Mouse (Mus musculus) heart, embryonic 11.5 days (tissue): ENCODE measurements around the gene Cep95. TPM values are rescaled to one million over a fixed set of nuclear protein-coding genes. Genes with fewer than 3 reads are reported as not detected.

Source experiments
- ATAC-seq: fragments of 200-750 bp; cut with Nextera tagmentation; replicated peaks from 2 replicates; pipeline ENCODE4 v1.8.0; 2017; ENCODE audit warnings: moderate library complexity; ENCODE audit not compliant: insufficient number of reproducible peaks, low FRiP score, low TSS enrichment
- H3K27ac ChIP-seq: fragments of 300-500 bp; sonication (generic); 2 replicates; pipeline ENCODE4 v1.5.1; 2014; ENCODE audit warnings: mild to moderate bottlenecking, low read depth, low read length
- H3K27me3 ChIP-seq: fragments of 300-500 bp; sonication (generic); 2 replicates; pipeline ENCODE4 v1.6.1; 2014; ENCODE audit warnings: mild to moderate bottlenecking, low read length, mixed read lengths; ENCODE audit not compliant: control insufficient read depth, insufficient read depth
- H3K36me3 ChIP-seq: fragments of 300-500 bp; sonication (generic); 2 replicates; pipeline ENCODE4 v1.6.1; 2014; ENCODE audit warnings: mild to moderate bottlenecking, low read length, moderate library complexity, mixed read lengths; ENCODE audit not compliant: control insufficient read depth, insufficient read depth
- H3K4me1 ChIP-seq: fragments of 300-500 bp; sonication (generic); 2 replicates; pipeline ENCODE4 v1.6.1; 2014; ENCODE audit warnings: low read length; ENCODE audit not compliant: control insufficient read depth, insufficient read depth
- H3K4me2 ChIP-seq: fragments of 300-500 bp; sonication (generic); 2 replicates; pipeline ENCODE4 v1.6.1; 2014; ENCODE audit warnings: mild to moderate bottlenecking, moderate library complexity
- H3K4me3 ChIP-seq: fragments of 300-500 bp; sonication (generic); 2 replicates; pipeline ENCODE4 v1.5.1; 2014; ENCODE audit warnings: low read depth, low read length
- H3K9ac ChIP-seq: fragments of 300-500 bp; sonication (generic); 2 replicates; pipeline ENCODE4 v1.6.1; 2014; ENCODE audit warnings: mild to moderate bottlenecking, low read depth, low read length, moderate library complexity
- H3K9me3 ChIP-seq: fragments of 300-500 bp; sonication (generic); replicated peaks from 2 replicates; pipeline ENCODE4 v1.6.1; 2016; ENCODE audit warnings: low read length; ENCODE audit not compliant: control insufficient read depth
- WGBS: fragments of 180-500 bp; shearing (Covaris S2); extraction: QIAGEN DNeasy Blood & Tissue Kit; methylation state at CpG from one replicate; pipeline ENCODE4 v1.1.7; 2014; ENCODE audit not compliant: insufficient replicate concordance; 5-methylcytosine and 5-hydroxymethylcytosine counted together
- polyA plus RNA-seq: library from polyadenylated mRNA; unstranded; fragments of >200 nt; fragmentation: Nextera tagmentation; extraction: Ambion mirVana; gene quantifications from 2 replicates; pipeline ENCODE4 v1.2.1, GENCODE M21; 2014

The Cep95 gene
- polyA plus RNA-seq, 1 experiment from 2014 or later, result 17.0 TPM

- ATAC-seq, result no peak
- H3K27me3 ChIP-seq, result no peaks in the 10 kb centered on the region
- H3K9me3 ChIP-seq, result no peaks in the 10 kb centered on the region
- peaks cover 25% of the 10 kb centered on the region for H3K36me3 ChIP-seq
- no peak overlapping the region for H3K4me2 ChIP-seq
- H3K4me1 ChIP-seq, result peaks cover 19% of the 10 kb centered on the region
- H3K4me3 ChIP-seq, result no peak overlapping the region
- H3K9ac ChIP-seq, result no peak overlapping the region
- 75% methylated on average over 14 of the region's 14 CpGs for WGBS
- no peak overlapping the region for H3K27ac ChIP-seq
Measured at GRCm38 (mm10) chr11:106814601-106815320, 25.7 kb downstream of the Cep95 start.

DNA sequence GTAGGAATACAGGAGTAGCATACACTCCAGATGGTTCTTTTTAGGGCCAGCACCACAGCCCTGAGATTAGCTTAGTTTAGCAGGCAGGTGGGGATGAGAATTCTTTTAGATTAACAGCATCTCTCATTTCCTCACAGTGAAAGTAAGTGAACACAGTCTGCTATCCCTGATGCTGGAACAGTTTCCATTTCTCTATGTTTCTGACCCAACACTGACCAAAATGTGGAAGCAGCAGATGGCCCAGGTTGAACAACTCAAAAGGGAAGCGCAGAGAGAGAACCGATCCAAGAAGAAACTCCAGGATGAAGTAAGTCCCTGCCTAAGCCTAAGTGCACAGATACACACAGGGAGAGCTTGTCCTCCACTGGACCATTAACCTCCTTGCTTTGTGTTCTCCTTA, 26.3 kb downstream of the Cep95 start:
- ATAC-seq, result no peak
- no peaks in the 10 kb centered on the region for H3K9me3 ChIP-seq
- no peaks in the 10 kb centered on the region for H3K27me3 ChIP-seq
- 100% methylated on average over 2 of the region's 2 CpGs for WGBS
- no peak overlapping the region for H3K4me3 ChIP-seq
- H3K9ac ChIP-seq, result no peak overlapping the region
- no peak overlapping the region for H3K4me2 ChIP-seq
- H3K4me1 ChIP-seq, result peaks cover 19% of the 10 kb centered on the region
- peaks cover 26% of the 10 kb centered on the region for H3K36me3 ChIP-seq
- no peak overlapping the region for H3K27ac ChIP-seq

GRCm38 (mm10) chr11:106815761-106816160, 26.7 kb downstream of the Cep95 start:
- peaks cover 24% of the 10 kb centered on the region for H3K36me3 ChIP-seq
- no peak overlapping the region for H3K27ac ChIP-seq
- no peak overlapping the region for H3K4me2 ChIP-seq
- no peak overlapping the region for H3K9ac ChIP-seq
- no peak for ATAC-seq
- H3K9me3 ChIP-seq, result no peaks in the 10 kb centered on the region
- no peaks in the 10 kb centered on the region for H3K27me3 ChIP-seq
- H3K4me1 ChIP-seq, result peaks cover 19% of the 10 kb centered on the region
- H3K4me3 ChIP-seq, result no peak overlapping the region
- 60% methylated on average over 2 of the region's 2 CpGs for WGBS

DNA sequence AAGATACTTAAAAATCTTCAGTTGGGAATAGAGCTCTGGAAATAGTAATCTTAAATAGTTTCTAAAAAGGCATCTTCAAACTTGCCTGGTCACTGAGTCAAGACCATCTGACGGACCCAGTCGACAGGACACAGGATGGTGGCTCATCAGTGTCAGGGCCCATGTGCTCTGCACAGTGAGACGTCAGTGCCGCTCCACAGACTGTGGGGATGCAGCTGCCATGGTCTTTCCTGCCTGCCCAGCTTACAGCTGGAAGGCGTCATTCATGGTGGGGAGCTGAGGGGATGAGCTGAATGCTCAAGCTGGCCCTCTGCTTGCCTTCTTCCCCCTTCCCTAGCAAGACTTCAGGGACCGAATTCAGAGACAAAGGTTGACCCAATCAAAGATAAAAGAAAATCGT, 27.3 kb downstream of the Cep95 start:
- 72% methylated on average over 7 of the region's 7 CpGs for WGBS
- Histone ChIP-seq H3K27me3 (no peaks in the 10 kb centered on the region), H3K4me3 (no peak overlapping the region), H3K36me3 (peaks cover 22% of the 10 kb centered on the region), H3K4me2 (no peak overlapping the region), H3K27ac (no peak overlapping the region), H3K9ac (no peak overlapping the region), H3K9me3 (no peaks in the 10 kb centered on the region), H3K4me1 (peaks cover 19% of the 10 kb centered on the region)
- ATAC-seq, result no peak

DNA sequence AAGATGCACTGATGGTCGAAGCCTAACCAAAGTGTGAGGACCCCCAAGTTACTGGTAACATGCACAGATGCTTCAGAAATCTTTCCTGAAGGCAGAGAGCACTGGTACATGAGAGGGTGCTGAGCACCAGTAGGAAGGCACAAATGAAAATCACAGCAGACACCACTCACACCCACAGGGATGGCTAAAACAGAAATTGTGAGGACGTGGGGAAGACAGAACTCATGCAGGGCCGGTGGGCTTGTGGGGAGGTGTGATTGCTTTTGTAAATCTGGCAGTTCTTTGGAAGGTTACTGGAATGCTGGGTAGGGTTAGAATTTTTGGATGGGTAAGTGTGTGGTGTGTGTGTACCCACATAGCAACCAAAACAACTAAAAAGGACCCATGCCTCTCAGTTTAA, 28.1 kb downstream of the Cep95 start:
- WGBS, result 84% methylated on average over 3 of the region's 3 CpGs
- Histone ChIP-seq H3K9me3 (no peaks in the 10 kb centered on the region), H3K4me3 (no peak overlapping the region), H3K9ac (no peak overlapping the region), H3K4me2 (no peak overlapping the region), H3K4me1 (peaks cover 21% of the 10 kb centered on the region), H3K27ac (no peak overlapping the region), H3K27me3 (no peaks in the 10 kb centered on the region), H3K36me3 (peaks cover 20% of the 10 kb centered on the region)
- ATAC-seq, result no peak

- WGBS, result 91% methylated on average over 6 of the region's 6 CpGs
- Histone ChIP-seq H3K27ac (no peak overlapping the region), H3K9ac (no peak overlapping the region)
Measured at GRCm38 (mm10) chr11:106817808-106818207, 28.8 kb downstream of the Cep95 start.

DNA sequence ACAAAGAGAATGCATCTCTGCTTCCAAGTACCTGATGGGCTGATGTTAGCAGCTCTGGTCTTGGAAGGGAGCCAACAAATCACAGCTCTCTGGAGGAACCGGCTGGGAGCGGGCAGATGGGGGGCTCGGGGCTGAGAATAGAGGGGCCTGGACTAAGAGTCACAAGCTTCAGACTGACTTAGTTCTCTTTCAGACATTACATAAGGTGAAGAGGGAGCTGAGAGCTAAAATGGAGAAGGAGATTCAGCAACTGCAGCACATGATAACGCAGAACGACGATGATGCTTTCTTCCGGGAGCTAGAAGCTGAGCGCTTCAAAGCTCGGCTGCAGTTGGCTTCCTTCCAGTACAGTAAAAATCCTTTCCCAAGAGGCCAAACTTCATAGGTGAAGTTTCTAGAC, 29.3 kb downstream of the Cep95 start:
- Histone ChIP-seq H3K36me3 (peaks cover 20% of the 10 kb centered on the region), H3K27ac (peak overlapping the region; percentile 24; the same call in 1 of the 2 replicates), H3K9ac (peak overlapping the region; percentile 52; the same call in 1 of the 2 replicates)

More at GRCm38 (mm10) chr11:106817808-106818207, 28.8 kb downstream of the Cep95 start:
- Histone ChIP-seq H3K36me3 (peaks cover 20% of the 10 kb centered on the region), H3K4me1 (peaks cover 23% of the 10 kb centered on the region), H3K9me3 (no peaks in the 10 kb centered on the region), H3K4me3 (no peak overlapping the region), H3K4me2 (no peak overlapping the region), H3K27me3 (no peaks in the 10 kb centered on the region)
- ATAC-seq, result no peak

DNA sequence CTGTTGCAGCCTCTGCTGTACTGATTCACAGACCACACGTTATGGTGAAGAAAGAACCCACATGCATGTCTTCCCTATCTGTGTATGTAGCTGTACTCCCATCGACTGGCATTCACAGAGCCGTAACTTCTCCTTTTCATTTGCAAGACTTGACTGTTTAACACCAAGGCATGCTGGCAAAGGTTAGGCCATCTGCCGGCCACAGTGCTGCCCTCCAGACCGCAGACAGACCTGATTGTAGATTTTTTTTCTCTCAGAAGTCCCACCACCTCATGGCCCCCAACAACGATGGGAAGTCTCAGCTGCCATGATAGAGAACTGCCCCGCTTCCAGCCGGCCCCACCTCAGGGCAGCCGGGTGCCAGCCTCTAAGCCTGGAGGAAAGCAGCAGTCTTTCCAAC, 30.5 kb downstream of the Cep95 start:
- Histone ChIP-seq H3K4me2 (no peak overlapping the region), H3K27me3 (no peaks in the 10 kb centered on the region), H3K9me3 (no peaks in the 10 kb centered on the region), H3K27ac (no peak overlapping the region), H3K9ac (no peak overlapping the region), H3K36me3 (peaks cover 24% of the 10 kb centered on the region), H3K4me1 (peaks cover 22% of the 10 kb centered on the region), H3K4me3 (no peak overlapping the region)
- no peak for ATAC-seq
- WGBS, result 88% methylated on average over 9 of the region's 9 CpGs

More for the DNA sequence above, 29.3 kb downstream of the Cep95 start:
- no peak overlapping the region for H3K4me3 ChIP-seq
- WGBS, result 58% methylated on average over 9 of the region's 9 CpGs
- no peak overlapping the region for H3K4me2 ChIP-seq
- ATAC-seq, result no peak
- peaks cover 23% of the 10 kb centered on the region for H3K4me1 ChIP-seq
- no peaks in the 10 kb centered on the region for H3K9me3 ChIP-seq
- H3K27me3 ChIP-seq, result no peaks in the 10 kb centered on the region

- WGBS, result 89% methylated on average over 6 of the region's 6 CpGs
- Histone ChIP-seq H3K36me3 (peaks cover 22% of the 10 kb centered on the region), H3K9me3 (no peaks in the 10 kb centered on the region), H3K27ac (no peak overlapping the region), H3K4me1 (peaks cover 17% of the 10 kb centered on the region), H3K4me3 (no peak overlapping the region), H3K27me3 (no peaks in the 10 kb centered on the region), H3K4me2 (no peak overlapping the region), H3K9ac (no peak overlapping the region)
- ATAC-seq, result no peak
Measured at GRCm38 (mm10) chr11:106820252-106820651, 31.2 kb downstream of the Cep95 start.
